Mouse (Mus musculus): ENCODE measurements around the gene Zfp341. TPM values are rescaled to one million over a fixed set of nuclear protein-coding genes. Genes with fewer than 3 reads are reported as not detected.

The Zfp341 gene
- polyA plus RNA-seq, 1 experiment, result 2.6 TPM

GRCm38 (mm10) chr2:154646634-154647033 lies 33.5 kb downstream of the Zfp341 start:
- H3K27ac ChIP-seq (ENCODE audit: control insufficient read depth, insufficient read depth, low read depth, low read length, poor library complexity), result no peak overlapping the region
- H3K4me3 ChIP-seq (replicated peaks; ENCODE audit: control insufficient read depth, low read depth, low read length), result no peak overlapping the region
- no peaks in the 10 kb centered on the region for H3K4me1 ChIP-seq (ENCODE audit: control insufficient read depth, insufficient read depth, low read length)
- 77% methylated on average over 5 of the region's 5 CpGs for WGBS
- TF ChIP-seq POLR2A (IDR thresholded peaks at IDR 0.05; ENCODE audit: borderline replicate concordance, control insufficient read depth, low read depth, low read length), result no peak
- peak; percentile 35; the same call in 1 of the 2 replicates for TF ChIP-seq CTCF (IDR thresholded peaks at IDR 0.05; ENCODE audit: control insufficient read depth, insufficient read depth, low read length)

GRCm38 (mm10) chr2:154648086-154648485 lies 35.0 kb downstream of the Zfp341 start:
- no peaks in the 10 kb centered on the region for H3K4me1 ChIP-seq (ENCODE audit: control insufficient read depth, insufficient read depth, low read length)
- TF ChIP-seq CTCF (IDR thresholded peaks at IDR 0.05; ENCODE audit: control insufficient read depth, insufficient read depth, low read length), result peak; percentile 80
- TF ChIP-seq POLR2A (IDR thresholded peaks at IDR 0.05; ENCODE audit: borderline replicate concordance, control insufficient read depth, low read depth, low read length), result no peak
- 40% methylated on average over 3 of the region's 3 CpGs for WGBS
- H3K4me3 ChIP-seq (replicated peaks; ENCODE audit: control insufficient read depth, low read depth, low read length), result no peak overlapping the region
- no peak overlapping the region for H3K27ac ChIP-seq (ENCODE audit: control insufficient read depth, insufficient read depth, low read depth, low read length, poor library complexity)

- TF ChIP-seq POLR2A (IDR thresholded peaks at IDR 0.05; ENCODE audit: borderline replicate concordance, control insufficient read depth, low read depth, low read length) (no peak), CTCF (IDR thresholded peaks at IDR 0.05; ENCODE audit: control insufficient read depth, insufficient read depth, low read length) (no peak)
- no peak overlapping the region for H3K27ac ChIP-seq (ENCODE audit: control insufficient read depth, insufficient read depth, low read depth, low read length, poor library complexity)
- H3K4me1 ChIP-seq (ENCODE audit: control insufficient read depth, insufficient read depth, low read length), result no peaks in the 10 kb centered on the region
- WGBS, result 89% methylated on average over 3 of the region's 3 CpGs
- no peak overlapping the region for H3K4me3 ChIP-seq (replicated peaks; ENCODE audit: control insufficient read depth, low read depth, low read length)
Measured at GRCm38 (mm10) chr2:154650404-154650803, 37.3 kb downstream of the Zfp341 start.

- WGBS, result 72% methylated on average over 8 of the region's 8 CpGs
Measured at GRCm38 (mm10) chr2:154651363-154651762, 38.3 kb downstream of the Zfp341 start, which contains the start of gene Chmp4b. Gene Chmp4b, plus strand, starts transcription at chr2:154651705.

DNA sequence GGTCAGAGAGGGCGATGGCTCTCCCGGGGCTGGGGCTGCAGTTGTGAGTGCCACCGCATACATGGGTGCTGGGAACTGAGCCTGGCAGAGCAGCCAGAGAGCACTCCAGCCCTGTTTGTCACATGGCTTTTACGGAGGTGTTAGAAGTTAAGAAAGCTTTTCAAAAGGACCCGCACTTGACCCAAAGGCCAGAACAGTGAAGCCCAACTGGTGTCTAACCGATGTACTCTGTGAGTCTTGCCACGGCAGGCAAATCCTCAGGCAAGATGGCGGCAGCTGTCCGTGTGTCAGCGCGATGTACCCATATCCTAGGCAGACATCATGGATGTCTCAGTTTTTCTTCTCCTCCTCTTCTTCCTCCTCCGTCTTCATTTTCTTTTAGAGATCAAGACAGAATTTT lies 41.9 kb downstream of the Zfp341 start:
- TF ChIP-seq POLR2A (IDR thresholded peaks at IDR 0.05; ENCODE audit: borderline replicate concordance, control insufficient read depth, low read depth, low read length) (no peak), CTCF (IDR thresholded peaks at IDR 0.05; ENCODE audit: control insufficient read depth, insufficient read depth, low read length) (no peak)
- no peaks in the 10 kb centered on the region; the same call in 1 of the 2 replicates for H3K4me1 ChIP-seq (ENCODE audit: control insufficient read depth, insufficient read depth, low read length)
- no peak overlapping the region for H3K27ac ChIP-seq (ENCODE audit: control insufficient read depth, insufficient read depth, low read depth, low read length, poor library complexity)
- no peak overlapping the region for H3K4me3 ChIP-seq (replicated peaks; ENCODE audit: control insufficient read depth, low read depth, low read length)
- WGBS, result 94% methylated on average over 12 of the region's 12 CpGs

More at GRCm38 (mm10) chr2:154651363-154651762, 38.3 kb downstream of the Zfp341 start, which contains the start of gene Chmp4b:
- H3K27ac ChIP-seq (ENCODE audit: control insufficient read depth, insufficient read depth, low read depth, low read length, poor library complexity), result no peak within 1 kb of the TSS
- TF ChIP-seq CTCF (IDR thresholded peaks at IDR 0.05; ENCODE audit: control insufficient read depth, insufficient read depth, low read length) (no peak), POLR2A (IDR thresholded peaks at IDR 0.05; ENCODE audit: borderline replicate concordance, control insufficient read depth, low read depth, low read length) (no peak)
- H3K4me1 ChIP-seq (ENCODE audit: control insufficient read depth, insufficient read depth, low read length), result no peaks in the 10 kb centered on the region
- no peak within 1 kb of the TSS for H3K4me3 ChIP-seq (replicated peaks; ENCODE audit: control insufficient read depth, low read depth, low read length)

GRCm38 (mm10) chr2:154655878-154656414 lies 42.8 kb downstream of the Zfp341 start:
- no peak for TF ChIP-seq POLR2A (IDR thresholded peaks at IDR 0.05; ENCODE audit: borderline replicate concordance, control insufficient read depth, low read depth, low read length)
- no peak for TF ChIP-seq CTCF (IDR thresholded peaks at IDR 0.05; ENCODE audit: control insufficient read depth, insufficient read depth, low read length)
- Histone ChIP-seq H3K27ac (ENCODE audit: control insufficient read depth, insufficient read depth, low read depth, low read length, poor library complexity) (no peak overlapping the region), H3K4me1 (ENCODE audit: control insufficient read depth, insufficient read depth, low read length) (no peaks in the 10 kb centered on the region; the same call in 1 of the 2 replicates), H3K4me3 (replicated peaks; ENCODE audit: control insufficient read depth, low read depth, low read length) (no peak overlapping the region)
- 17% methylated on average over 2 of the region's 2 CpGs for WGBS

- H3K4me1 ChIP-seq (ENCODE audit: control insufficient read depth, insufficient read depth, low read length), result no peaks in the 10 kb centered on the region; the same call in 1 of the 2 replicates
- peak; percentile 57; the same call in 1 of the 2 replicates for TF ChIP-seq POLR2A (IDR thresholded peaks at IDR 0.05; ENCODE audit: borderline replicate concordance, control insufficient read depth, low read depth, low read length)
- TF ChIP-seq CTCF (IDR thresholded peaks at IDR 0.05; ENCODE audit: control insufficient read depth, insufficient read depth, low read length), result no peak
- peak overlapping the region; percentile 82 for H3K27ac ChIP-seq (ENCODE audit: control insufficient read depth, insufficient read depth, low read depth, low read length, poor library complexity)
- under 1% methylated on average over 67 of the region's 67 CpGs for WGBS
- peak overlapping the region; percentile 76 for H3K4me3 ChIP-seq (replicated peaks; ENCODE audit: control insufficient read depth, low read depth, low read length)
Measured at GRCm38 (mm10) chr2:154656710-154657485, 43.8 kb downstream of the Zfp341 start.

GRCm38 (mm10) chr2:154657486-154658237 lies 44.6 kb downstream of the Zfp341 start:
- 0% methylated on average over 12 of the region's 12 CpGs for WGBS
- Histone ChIP-seq H3K4me3 (replicated peaks; ENCODE audit: control insufficient read depth, low read depth, low read length) (peak overlapping the region; percentile 76), H3K4me1 (ENCODE audit: control insufficient read depth, insufficient read depth, low read length) (no peaks in the 10 kb centered on the region; the same call in 1 of the 2 replicates), H3K27ac (ENCODE audit: control insufficient read depth, insufficient read depth, low read depth, low read length, poor library complexity) (peak overlapping the region; percentile 82)
- TF ChIP-seq POLR2A (IDR thresholded peaks at IDR 0.05; ENCODE audit: borderline replicate concordance, control insufficient read depth, low read depth, low read length) (no peak), CTCF (IDR thresholded peaks at IDR 0.05; ENCODE audit: control insufficient read depth, insufficient read depth, low read length) (no peak)

Measured in bone marrow, adult 2 months (tissue).